Mouse (Mus musculus) bone marrow macrophage, adult 2 months (primary cell): ENCODE data around the gene Acr. TPM values are rescaled to one million over a fixed set of nuclear protein-coding genes. Genes with fewer than 3 reads are reported as not detected.

Source experiments
- H3K27ac ChIP-seq: 2 replicates; pipeline ENCODE4 v1.5.1; 2012; ENCODE audit warnings: low read depth, low read length; ENCODE audit not compliant: insufficient read depth
- H3K4me1 ChIP-seq: 2 replicates; pipeline ENCODE4 v1.6.1; 2012; ENCODE audit warnings: low read length; ENCODE audit not compliant: control insufficient read depth, insufficient read depth
- H3K4me3 ChIP-seq: 2 replicates; pipeline ENCODE4 v1.5.1; 2012; ENCODE audit warnings: mild to moderate bottlenecking, low read length, moderate library complexity; ENCODE audit not compliant: insufficient read depth
- CTCF ChIP-seq: IDR thresholded peaks from 2 replicates; pipeline ENCODE4 v1.5.1; 2012; ENCODE audit warnings: low read depth, mild to moderate bottlenecking, low read length, moderate library complexity
- POLR2A ChIP-seq: IDR thresholded peaks from 2 replicates; pipeline ENCODE4 v1.6.1; 2012; ENCODE audit warnings: mild to moderate bottlenecking, low read depth, low read length, borderline replicate concordance
- polyA plus RNA-seq: library from polyadenylated mRNA; stranded (reverse); fragments of >200 nt; gene quantifications from 2 replicates; pipeline ENCODE4 v1.2.4, GENCODE M21; 2012; ENCODE audit not compliant: missing spikeins, insufficient read depth, insufficient read length

Gene Acr
- polyA plus RNA-seq, 1 experiment, result not detected

DNA sequence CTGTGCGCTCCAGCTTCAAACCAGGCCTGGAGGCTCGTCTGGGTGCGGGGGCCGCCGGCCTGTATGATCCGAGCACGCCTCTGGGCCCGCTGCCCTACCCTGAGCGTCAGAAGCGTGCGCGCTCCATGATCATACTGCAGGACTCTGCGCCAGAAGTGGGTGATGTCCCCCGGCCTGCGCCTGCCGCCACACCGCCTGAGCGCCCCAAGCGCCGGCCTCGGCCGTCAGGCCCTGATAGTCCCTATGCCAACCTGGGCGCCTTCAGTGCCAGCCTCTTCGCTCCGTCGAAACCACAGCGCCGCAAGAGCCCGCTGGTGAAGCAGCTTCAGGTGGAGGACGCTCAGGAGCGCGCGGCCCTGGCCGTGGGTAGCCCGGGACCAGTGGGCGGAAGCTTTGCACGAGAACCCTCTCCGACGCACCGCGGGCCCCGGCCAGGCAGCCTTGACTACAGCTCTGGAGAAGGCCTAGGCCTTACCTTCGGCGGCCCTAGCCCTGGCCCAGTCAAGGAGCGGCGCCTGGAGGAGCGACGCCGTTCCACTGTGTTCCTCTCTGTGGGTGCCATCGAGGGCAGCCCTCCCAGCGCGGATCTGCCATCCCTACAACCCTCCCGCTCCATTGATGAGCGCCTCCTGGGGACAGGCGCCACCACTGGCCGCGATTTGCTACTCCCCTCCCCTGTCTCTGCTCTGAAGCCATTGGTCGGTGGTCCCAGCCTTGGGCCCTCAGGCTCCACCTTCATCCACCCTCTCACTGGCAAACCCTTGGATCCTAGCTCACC, 20.1 kb upstream of the Acr start:
- no peak for TF ChIP-seq POLR2A
- no peak for TF ChIP-seq CTCF
- Histone ChIP-seq H3K4me3 (no peak overlapping the region), H3K27ac (no peak overlapping the region), H3K4me1 (no peaks in the 10 kb centered on the region)

DNA sequence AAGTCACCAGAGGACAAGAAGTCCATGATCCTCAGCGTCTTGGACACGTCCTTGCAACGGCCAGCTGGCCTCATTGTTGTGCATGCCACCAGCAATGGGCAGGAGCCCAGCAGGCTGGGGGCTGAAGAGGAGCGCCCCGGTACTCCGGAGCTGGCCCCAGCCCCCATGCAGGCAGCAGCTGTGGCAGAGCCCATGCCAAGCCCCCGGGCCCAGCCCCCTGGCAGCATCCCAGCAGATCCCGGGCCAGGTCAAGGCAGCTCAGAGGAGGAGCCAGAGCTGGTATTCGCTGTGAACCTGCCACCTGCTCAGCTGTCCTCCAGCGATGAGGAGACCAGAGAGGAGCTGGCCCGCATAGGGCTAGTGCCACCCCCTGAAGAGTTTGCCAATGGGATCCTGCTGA, 19.3 kb upstream of the Acr start:
- Histone ChIP-seq H3K27ac (no peak overlapping the region), H3K4me1 (no peaks in the 10 kb centered on the region), H3K4me3 (no peak overlapping the region)

DNA sequence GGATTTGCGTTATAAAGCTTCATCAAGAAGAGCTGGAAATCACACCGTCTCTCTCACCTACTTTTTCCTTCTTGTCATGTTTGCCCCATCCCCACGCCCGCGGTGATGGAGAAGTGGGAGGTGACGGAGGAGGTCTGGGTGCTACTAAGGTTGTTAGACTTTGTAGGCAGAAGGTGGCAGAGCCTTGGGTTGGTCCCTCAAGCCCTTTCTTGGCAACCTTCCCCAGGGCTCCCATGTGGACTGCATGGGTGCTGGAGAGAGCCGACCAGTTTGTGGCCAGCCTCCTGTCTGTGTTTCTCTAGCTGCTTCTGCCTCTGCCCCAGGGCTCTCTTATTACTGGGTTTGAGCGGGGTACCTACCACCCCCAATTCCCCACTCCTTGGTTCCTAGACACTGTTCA, 17.6 kb upstream of the Acr start:
- TF ChIP-seq CTCF (no peak), POLR2A (no peak)
- no peak overlapping the region for H3K4me3 ChIP-seq
- H3K27ac ChIP-seq, result no peak overlapping the region
- H3K4me1 ChIP-seq, result peaks cover 5% of the 10 kb centered on the region

More for the DNA sequence above, 19.3 kb upstream of the Acr start:
- TF ChIP-seq POLR2A (no peak), CTCF (no peak)

DNA sequence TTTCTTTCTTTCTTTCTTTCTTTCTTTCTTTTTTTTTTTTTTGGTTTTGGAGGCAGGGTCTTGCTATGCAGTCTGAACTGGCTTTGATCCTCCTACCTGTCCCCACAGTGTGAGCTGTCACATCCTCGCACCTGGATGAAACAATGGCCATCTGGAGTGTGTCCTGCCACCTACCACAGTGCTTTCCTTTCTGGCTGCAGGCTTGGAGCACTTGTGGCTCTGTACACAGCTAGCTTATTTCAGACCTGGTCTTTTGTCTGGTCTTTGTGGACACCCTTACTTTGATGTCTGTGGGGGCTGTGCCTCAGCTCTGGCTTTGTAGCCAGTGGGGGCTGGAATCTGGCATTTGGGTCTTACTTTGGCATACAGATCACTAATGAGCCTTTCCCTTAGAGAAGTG, 16.4 kb upstream of the Acr start:
- Histone ChIP-seq H3K4me1 (peaks cover 6% of the 10 kb centered on the region), H3K4me3 (no peak overlapping the region), H3K27ac (no peak overlapping the region)
- TF ChIP-seq CTCF, result no peak
- TF ChIP-seq POLR2A, result no peak

DNA sequence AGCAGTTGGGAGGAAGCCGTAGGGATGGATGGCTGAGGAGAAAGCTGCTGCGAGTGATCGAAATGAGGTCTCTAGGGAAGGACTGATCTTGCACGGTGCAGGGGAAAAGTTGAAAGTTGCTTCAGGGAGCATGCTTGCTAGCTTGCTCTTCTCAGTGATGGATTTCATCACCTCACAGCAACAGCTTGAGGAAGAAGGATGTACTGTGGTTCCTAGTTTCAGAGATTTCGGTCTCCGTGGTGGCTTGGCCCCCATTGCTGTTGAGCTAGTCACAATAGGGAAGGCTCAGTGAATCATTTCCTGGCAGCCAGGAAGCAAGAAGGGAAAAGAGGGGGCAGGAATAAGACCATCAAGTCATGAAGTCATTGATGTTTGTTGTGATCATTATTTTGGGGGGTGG, 12.5 kb upstream of the Acr start:
- Histone ChIP-seq H3K27ac (no peak overlapping the region), H3K4me3 (no peak overlapping the region), H3K4me1 (peaks cover 6% of the 10 kb centered on the region)
- TF ChIP-seq POLR2A, result no peak
- TF ChIP-seq CTCF, result no peak

DNA sequence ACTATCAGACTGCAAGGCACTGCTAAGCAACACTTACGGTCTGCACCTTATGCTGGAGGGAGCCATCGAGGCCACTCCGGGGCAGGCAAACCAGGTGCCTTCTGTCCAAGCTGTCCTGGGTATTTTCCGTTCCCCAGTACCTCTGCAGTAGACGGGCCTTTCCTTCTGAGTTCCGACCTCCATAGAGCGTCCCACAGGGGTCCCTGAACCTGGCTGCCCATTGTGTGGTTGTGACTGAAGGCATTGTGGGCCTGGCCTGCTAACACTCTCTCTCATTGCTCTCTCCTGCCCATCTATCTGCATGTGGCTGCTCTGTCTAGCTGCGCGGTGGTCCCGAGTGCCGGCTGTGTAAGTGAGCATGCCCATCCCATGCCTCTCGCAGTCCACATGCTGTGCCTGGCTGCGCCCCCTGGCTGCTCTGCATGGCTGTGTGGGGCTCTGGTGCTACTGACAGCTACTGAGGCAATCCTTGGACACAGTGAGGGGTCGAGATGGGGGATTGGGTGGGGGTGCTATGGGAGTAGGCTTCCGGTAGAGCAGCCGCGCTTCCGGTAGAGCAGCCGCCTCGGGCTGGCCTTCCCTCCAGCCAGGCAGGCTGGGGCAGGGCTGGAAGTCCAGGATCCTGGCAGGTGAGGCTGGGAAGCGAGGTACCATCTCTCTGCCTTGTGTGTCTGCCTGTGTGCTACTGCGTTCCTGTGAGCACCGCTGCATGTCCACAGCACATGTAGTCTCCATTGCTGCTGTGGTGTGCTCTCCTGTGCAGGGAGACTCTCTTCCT, 11.5 kb upstream of the Acr start:
- no peak overlapping the region for H3K27ac ChIP-seq
- H3K4me3 ChIP-seq, result no peak overlapping the region
- H3K4me1 ChIP-seq, result peaks cover 6% of the 10 kb centered on the region
- no peak for TF ChIP-seq POLR2A
- TF ChIP-seq CTCF, result no peak

DNA sequence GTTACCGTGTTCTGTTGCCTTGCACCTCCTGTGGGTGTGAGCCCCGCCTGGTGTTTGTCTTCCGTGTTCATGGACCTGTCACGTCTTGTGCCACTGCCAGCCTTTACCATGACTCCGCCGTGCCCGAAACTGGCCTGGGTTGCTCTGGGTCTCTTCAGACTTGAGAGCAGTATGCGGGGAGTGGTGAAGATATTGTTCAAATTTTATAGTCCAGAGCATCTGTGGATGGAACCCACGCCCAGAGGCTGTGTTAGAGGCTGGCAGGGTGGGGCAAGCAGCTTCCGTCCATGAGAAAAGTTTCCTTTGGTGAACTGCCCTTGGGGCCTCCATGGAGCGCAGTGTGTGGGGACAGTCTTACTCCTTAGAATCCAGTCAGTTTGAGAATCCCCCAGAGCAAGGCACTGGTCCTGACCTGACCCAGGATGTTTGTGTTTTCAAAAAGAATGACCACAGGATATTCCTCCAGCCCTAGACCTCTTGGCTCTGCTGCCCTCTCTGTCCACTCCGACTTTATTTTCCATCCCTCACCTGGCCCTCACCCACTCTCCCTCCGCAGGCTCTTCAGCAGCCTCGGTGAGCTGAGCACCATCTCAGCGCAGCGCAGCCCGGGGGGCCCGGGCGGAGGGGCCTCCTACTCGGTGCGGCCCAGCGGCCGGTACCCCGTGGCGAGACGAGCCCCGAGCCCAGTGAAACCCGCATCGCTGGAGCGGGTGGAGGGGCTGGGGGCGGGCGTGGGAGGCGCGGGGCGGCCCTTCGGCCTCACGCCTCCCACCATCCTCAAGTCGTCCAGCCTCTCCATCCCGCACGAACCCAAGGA, 10.7 kb upstream of the Acr start:
- Histone ChIP-seq H3K27ac (no peak overlapping the region), H3K4me1 (peaks cover 6% of the 10 kb centered on the region), H3K4me3 (no peak overlapping the region)
- TF ChIP-seq CTCF (no peak), POLR2A (no peak)

DNA sequence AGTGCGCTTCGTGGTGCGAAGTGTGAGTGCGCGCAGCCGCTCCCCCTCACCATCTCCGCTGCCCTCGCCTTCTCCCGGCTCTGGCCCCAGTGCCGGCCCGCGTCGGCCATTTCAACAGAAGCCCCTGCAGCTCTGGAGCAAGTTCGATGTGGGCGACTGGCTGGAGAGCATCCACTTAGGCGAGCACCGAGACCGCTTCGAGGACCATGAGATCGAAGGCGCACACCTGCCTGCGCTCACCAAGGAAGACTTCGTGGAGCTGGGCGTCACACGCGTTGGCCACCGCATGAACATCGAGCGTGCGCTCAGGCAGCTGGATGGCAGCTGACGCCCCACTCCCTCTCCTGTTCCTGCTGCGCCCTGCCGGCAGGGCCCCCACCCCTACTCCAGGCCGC, 10.1 kb upstream of the Acr start:
- Histone ChIP-seq H3K27ac (no peak overlapping the region), H3K4me3 (no peak overlapping the region), H3K4me1 (peaks cover 6% of the 10 kb centered on the region)
- TF ChIP-seq POLR2A, result no peak

DNA sequence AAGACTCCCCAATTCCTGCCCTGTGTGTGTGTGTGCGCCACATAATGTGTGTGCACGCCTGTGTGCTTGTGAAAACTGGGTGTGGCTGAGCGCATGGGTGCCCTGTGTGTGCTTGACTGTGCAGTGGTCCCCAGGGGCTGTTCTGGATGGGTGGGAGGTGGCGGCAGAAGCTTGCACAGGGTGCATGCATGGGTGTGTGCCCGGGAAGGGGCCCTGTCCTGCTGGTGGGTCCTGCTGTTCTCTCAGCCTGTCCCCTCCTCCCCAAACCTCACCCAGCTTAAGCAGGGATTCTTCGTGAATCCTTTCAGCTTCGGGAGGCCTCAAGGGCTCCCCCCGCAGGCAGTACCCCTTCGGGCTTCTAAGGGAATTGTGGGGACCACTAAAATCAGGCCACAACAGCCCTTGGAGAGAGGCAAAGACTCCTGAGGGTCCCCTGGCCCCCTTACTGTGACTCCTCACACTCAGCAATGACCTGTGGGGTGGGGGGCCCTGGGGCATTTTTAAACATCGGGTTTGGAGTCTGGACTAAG, 8.9 kb upstream of the Acr start:
- peaks cover 6% of the 10 kb centered on the region for H3K4me1 ChIP-seq
- no peak overlapping the region for H3K27ac ChIP-seq
- TF ChIP-seq CTCF (no peak), POLR2A (no peak)

More for the DNA sequence above, 8.9 kb upstream of the Acr start:
- no peak overlapping the region for H3K4me3 ChIP-seq
